Mouse (Mus musculus) embryonic fibroblast, embryonic 13.5 days (primary cell): ENCODE results near the gene Rab13. TPM values are rescaled to one million over a fixed set of nuclear protein-coding genes. Genes with fewer than 3 reads are reported as not detected.
A peak's percentile ranks its signal among the peaks of the same experiment; 100 is the strongest.
"Not testable (repeated sequence)": the region's sequence is repeated elsewhere in the genome, so short reads cannot be mapped to it uniquely, and the experiment has no call there.

Source experiments
- H3K27ac ChIP-seq: 2 replicates; pipeline ENCODE4 v1.5.1; 2012; ENCODE audit warnings: low read length, control low read depth, inconsistent platforms; ENCODE audit not compliant: insufficient read depth
- H3K4me1 ChIP-seq: 2 replicates; pipeline ENCODE4 v1.6.1; 2011; ENCODE audit warnings: low read length; ENCODE audit not compliant: control insufficient read depth, insufficient read depth
- H3K4me3 ChIP-seq: 2 replicates; pipeline ENCODE4 v1.5.1; 2011; ENCODE audit warnings: mild to moderate bottlenecking, control low read depth, low read length; ENCODE audit not compliant: insufficient read depth
- CTCF ChIP-seq: IDR thresholded peaks from 2 replicates; pipeline ENCODE4 v1.5.1; 2011; ENCODE audit warnings: mild to moderate bottlenecking, control low read depth, low read length, moderate library complexity, borderline replicate concordance; ENCODE audit not compliant: insufficient read depth
- POLR2A ChIP-seq: IDR thresholded peaks from 2 replicates; pipeline ENCODE4 v1.6.1; 2011; ENCODE audit warnings: low read depth, mild to moderate bottlenecking, control low read depth, low read length, moderate library complexity
- polyA plus RNA-seq: library from polyadenylated mRNA; stranded (reverse); fragments of >200 nt; gene quantifications from 2 replicates; pipeline ENCODE4 v1.2.4, GENCODE M21; 2011; ENCODE audit warnings: low read depth; ENCODE audit not compliant: missing spikeins, insufficient read length

Rab13 gene
- polyA plus RNA-seq, 1 experiment = 33.5 TPM

- H3K4me1 ChIP-seq = peaks cover 13% of the 10 kb centered on the region
- H3K27ac ChIP-seq = peak overlapping the region; percentile 98
- TF ChIP-seq POLR2A = 0 out of 2 replicates have a peak, but pooled peaks have one; percentile 68
- no peak for TF ChIP-seq CTCF
- peak overlapping the region; percentile 35 for H3K4me3 ChIP-seq
Observed at GRCm38 (mm10) chr3:90247630-90247959, 34.1 kb downstream of the Rab13 start.

DNA sequence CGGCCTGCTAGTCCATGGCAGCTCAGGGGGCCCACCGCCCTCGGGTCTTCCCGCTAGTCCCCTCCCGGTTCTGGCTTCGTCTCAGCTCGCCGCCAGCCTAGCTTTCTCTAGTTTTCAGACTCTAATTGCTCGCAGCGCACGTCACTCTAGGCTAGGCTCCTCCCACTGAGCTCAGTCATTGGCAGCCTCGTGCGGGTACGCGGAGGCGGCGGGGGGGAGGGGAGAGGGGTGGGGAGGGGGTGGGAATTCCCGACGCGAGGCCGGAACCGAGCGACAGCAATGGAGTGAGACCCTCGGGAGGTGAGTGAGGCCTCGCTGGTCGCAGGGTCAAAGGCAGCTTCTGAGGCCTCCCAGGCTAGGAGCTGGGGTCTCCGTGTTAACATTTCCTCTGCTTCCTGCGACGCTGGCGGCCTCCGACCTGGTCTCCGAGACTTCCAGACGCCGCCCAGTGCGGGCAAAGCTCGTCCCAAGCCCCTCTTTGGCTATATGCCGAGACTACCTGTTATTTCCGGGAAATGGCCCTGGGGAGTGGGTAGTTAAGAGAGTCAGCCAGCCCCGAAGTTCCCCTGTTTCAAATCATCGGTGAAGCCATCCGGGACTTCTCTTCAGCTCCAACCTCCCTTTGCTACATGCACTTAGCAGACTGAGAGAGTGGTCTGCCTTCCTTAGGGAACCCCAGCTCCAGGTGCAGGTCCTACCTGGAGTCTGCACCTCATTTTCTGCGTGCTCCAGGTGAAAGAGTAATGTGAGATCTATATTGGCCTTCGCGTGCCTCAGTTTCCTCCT lies 34.7 kb downstream of the Rab13 start, which contains the start of gene Slc39a1:
Gene Slc39a1 (plus strand): TSS at position 213 of the 786 bp plus-strand sequence.
- H3K4me3 ChIP-seq = peak within 1 kb of the TSS; percentile 69
- peak; percentile 71 for TF ChIP-seq POLR2A
- no peak for TF ChIP-seq CTCF
- peak within 1 kb of the TSS; percentile 98 for H3K27ac ChIP-seq
- H3K4me1 ChIP-seq = peaks cover 13% of the 10 kb centered on the region

- Histone ChIP-seq H3K4me1 (peaks cover 13% of the 10 kb centered on the region), H3K4me3 (peak overlapping the region; percentile 69), H3K27ac (peak overlapping the region; percentile 80)
- TF ChIP-seq CTCF = no peak
- TF ChIP-seq POLR2A = no peak
Observed at GRCm38 (mm10) chr3:90248746-90249100, 35.2 kb downstream of the Rab13 start.

- no peak for TF ChIP-seq POLR2A
- TF ChIP-seq CTCF = no peak
- Histone ChIP-seq H3K4me1 (peaks cover 13% of the 10 kb centered on the region), H3K27ac (peak overlapping the region; percentile 75), H3K4me3 (no peak overlapping the region)
Observed at GRCm38 (mm10) chr3:90250791-90251190, 37.3 kb downstream of the Rab13 start.

DNA sequence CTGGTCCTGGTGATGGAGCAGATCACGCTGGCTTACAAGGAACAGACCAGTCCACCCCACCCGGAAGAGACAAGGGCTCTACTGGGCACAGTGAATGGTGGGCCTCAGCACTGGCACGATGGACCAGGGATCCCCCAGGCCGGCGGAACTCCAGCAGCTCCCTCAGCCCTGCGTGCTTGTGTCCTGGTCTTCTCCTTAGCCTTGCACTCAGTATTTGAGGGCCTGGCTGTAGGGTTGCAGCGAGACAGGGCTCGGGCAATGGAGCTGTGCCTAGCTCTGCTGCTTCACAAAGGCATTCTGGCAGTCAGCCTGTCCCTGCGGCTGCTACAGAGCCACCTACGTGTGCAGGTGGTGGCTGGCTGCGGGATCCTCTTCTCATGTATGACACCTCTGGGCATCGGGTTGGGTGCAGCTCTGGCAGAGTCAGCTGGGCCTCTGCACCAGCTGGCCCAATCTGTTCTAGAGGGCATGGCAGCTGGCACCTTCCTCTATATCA lies 38.3 kb downstream of the Rab13 start:
- H3K27ac ChIP-seq, H3K4me3 ChIP-seq: not testable (repeated sequence)

GRCm38 (mm10) chr3:90252659-90253058 lies 39.2 kb downstream of the Rab13 start:
- H3K4me1 ChIP-seq = peaks cover 16% of the 10 kb centered on the region
- not testable (repeated sequence) for H3K27ac ChIP-seq

More for the DNA sequence above, 38.3 kb downstream of the Rab13 start:
- peaks cover 16% of the 10 kb centered on the region for H3K4me1 ChIP-seq

DNA sequence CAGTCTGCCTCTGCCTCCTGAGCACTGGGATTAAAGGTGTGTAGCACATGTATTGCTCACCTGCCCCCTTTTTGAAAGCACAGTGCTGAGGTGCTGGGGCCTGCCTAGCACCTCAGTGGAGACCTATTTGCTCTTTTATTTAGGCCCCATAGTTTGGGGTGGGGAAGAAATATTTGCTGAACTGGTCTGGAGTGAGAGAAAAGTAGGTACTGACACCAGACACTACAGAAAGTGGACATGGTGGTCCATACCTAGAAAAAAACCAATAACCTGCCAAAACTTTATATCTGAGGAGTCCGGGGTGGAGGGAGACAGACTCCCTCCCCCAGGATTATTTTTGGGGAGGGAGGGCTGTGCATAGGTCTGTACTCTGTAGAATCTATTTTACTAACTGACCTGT lies 39.7 kb downstream of the Rab13 start:
- not testable (repeated sequence) for H3K27ac ChIP-seq, H3K4me3 ChIP-seq
- H3K4me1 ChIP-seq = peaks cover 16% of the 10 kb centered on the region

More at GRCm38 (mm10) chr3:90252659-90253058, 39.2 kb downstream of the Rab13 start:
- H3K4me3 ChIP-seq = not testable (repeated sequence)

DNA sequence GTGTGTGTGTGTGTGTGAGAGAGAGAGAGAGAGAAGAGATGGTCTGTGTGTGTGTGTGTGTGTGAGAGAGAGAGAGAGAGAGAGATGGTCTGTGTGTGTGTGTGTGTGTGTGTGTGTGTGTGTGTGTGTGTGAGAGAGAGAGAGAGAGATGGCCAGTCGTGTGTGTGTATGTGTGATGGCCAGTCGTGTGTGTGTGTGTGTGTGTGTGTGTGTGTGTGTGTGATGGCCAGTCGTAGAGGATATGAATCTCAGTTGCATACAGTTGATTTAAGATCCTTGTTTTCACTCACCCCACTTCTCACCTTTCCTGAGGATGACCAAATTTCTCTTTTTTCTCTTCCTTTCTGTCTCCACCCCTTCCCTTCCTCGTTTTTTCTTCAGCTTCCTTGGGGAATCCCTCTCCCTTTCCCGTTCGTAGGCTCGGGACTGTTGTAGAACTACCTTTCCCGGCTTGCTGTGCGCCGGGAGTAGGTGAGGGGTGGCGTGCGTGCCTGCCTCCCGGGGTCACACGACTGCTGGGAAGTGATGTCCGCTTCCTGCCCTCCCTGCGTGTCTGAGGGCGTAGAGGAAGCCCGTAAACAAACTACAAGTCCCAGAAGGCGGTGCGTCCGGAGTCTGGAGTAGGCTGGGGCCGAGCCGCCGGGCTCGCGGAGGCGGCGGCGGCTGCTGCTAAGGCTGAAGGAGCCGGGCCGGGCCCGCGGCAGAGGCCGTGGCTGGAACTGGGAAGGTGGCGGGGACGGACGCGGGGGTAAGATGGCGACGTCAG lies 40.3 kb downstream of the Rab13 start, which contains the start of gene Crtc2:
Gene Crtc2 (plus strand): TSS at position 511 of the 766 bp plus-strand sequence.
- peak within 1 kb of the TSS; percentile 76 for H3K4me3 ChIP-seq
- TF ChIP-seq CTCF (no peak), POLR2A (peak; percentile 43; the same call in 1 of the 2 replicates)
- H3K4me1 ChIP-seq = peaks cover 16% of the 10 kb centered on the region
- H3K27ac ChIP-seq = peak within 1 kb of the TSS; percentile 84

GRCm38 (mm10) chr3:90254419-90255193 lies 41.1 kb downstream of the Rab13 start:
- TF ChIP-seq CTCF (no peak), POLR2A (peak; percentile 52; the same call in 1 of the 2 replicates)
- peak overlapping the region; percentile 76 for H3K4me3 ChIP-seq
- H3K27ac ChIP-seq = peak overlapping the region; percentile 84
- peaks cover 12% of the 10 kb centered on the region for H3K4me1 ChIP-seq
